Comparison of ENCODE assay signal across 9 mouse cellular contexts in the genomic region with DNA sequence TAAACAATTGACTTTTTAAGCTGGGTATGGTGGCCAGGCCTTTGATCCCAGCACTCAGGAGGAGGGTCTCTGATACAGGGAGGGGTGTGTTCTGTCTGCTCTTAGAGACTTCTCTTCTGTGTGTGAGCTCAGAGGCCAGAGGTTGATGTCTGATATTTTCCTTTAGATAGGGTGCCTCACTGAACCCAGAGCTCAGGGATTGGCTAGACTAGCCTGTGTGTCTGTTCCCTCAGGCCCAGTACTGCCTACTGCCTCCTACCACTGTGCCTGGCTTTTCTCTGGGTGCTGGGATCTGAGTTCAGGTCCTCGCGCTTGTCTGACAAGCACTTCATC. TPM values are rescaled to one million over a fixed set of nuclear protein-coding genes. Genes with fewer than 3 reads are reported as not detected.
DNase-seq lines count a peak whose midpoint lies in the region; ATAC-seq and TF ChIP-seq lines count a peak whose summit lies in the region.
"Had no signal": no experiment of that assay in that cellular context is flagged by ENCODE, and none has a peak within 500 bp of the region (broad histone marks: within the 10 kb centered on the region; RNA-seq: fewer than 3 reads in every experiment).

No protein-coding gene starts in this region.

- no peaks in the 10 kb centered on the region for H3K36me3 ChIP-seq in kidney, postnatal 0 days (ENCODE audit: insufficient read depth, low read length)
- no peaks in the 10 kb centered on the region for H3K36me3 ChIP-seq in intestine, embryonic 15.5 days
- H3K36me3 ChIP-seq in neural tube, embryonic 14.5 days (ENCODE audit: control insufficient read depth, insufficient read depth, low read length), result no peaks in the 10 kb centered on the region

- no peak overlapping the region for H3K27ac ChIP-seq in kidney, postnatal 0 days
- H3K27ac ChIP-seq in intestine, embryonic 15.5 days, result peak overlapping the region; percentile 55; the same call in 1 of the 2 replicates
- H3K27ac ChIP-seq in neural tube, embryonic 14.5 days (ENCODE audit: low read depth, low read length), result no peak overlapping the region

- H3K9ac ChIP-seq in kidney, postnatal 0 days (ENCODE audit: low read depth, low read length), result no peak overlapping the region
- H3K9ac ChIP-seq in intestine, embryonic 15.5 days, result no peak overlapping the region
- H3K9ac ChIP-seq in neural tube, embryonic 14.5 days (replicated peaks; ENCODE audit: low read depth, low read length), result no peak overlapping the region

- H3K4me2 ChIP-seq in kidney, postnatal 0 days (ENCODE audit: low read length), result peak overlapping the region; percentile 83; the same call in 1 of the 2 replicates
- peak overlapping the region; percentile 80; the same call in 1 of the 2 replicates for H3K4me2 ChIP-seq in intestine, embryonic 15.5 days (replicated peaks)
- H3K4me2 ChIP-seq in neural tube, embryonic 14.5 days (ENCODE audit: low read depth, low read length), result peak overlapping the region; percentile 23; the same call in 1 of the 2 replicates

- peak; percentile 33 for DNase-seq in cerebellum, adult 9-10 months
- DNase-seq in kidney, postnatal 0 days (ENCODE audit: low spot score), result no peak
- no peak for DNase-seq in kidney, postnatal 36 days
- DNase-seq in Muller cell, postnatal 12 days (ENCODE audit: inconsistent ontology term), result no peak
- no peak for DNase-seq in adrenal gland, postnatal 14 days
- DNase-seq: heart, adult 11 months had no signal

- no peak overlapping the region for H3K4me3 ChIP-seq in kidney, postnatal 0 days (replicated peaks; ENCODE audit: low read depth, low read length)
- H3K4me3 ChIP-seq in intestine, embryonic 15.5 days (replicated peaks), result 0 out of 2 replicates have a peak overlapping the region, but pooled peaks have one; percentile 18
- H3K4me3 ChIP-seq in neural tube, embryonic 14.5 days (ENCODE audit: low read depth, low read length), result no peak overlapping the region

- no peaks in the 10 kb centered on the region for H3K9me3 ChIP-seq in kidney, postnatal 0 days (replicated peaks; ENCODE audit: low read length)
- H3K9me3 ChIP-seq in intestine, embryonic 15.5 days, result no peaks in the 10 kb centered on the region
- H3K9me3 ChIP-seq in neural tube, embryonic 14.5 days (ENCODE audit: control insufficient read depth, low read length), result no peaks in the 10 kb centered on the region

- WGBS in kidney, postnatal 0 days, result 100% methylated on average over 2 of the region's 2 CpGs
- WGBS in intestine, embryonic 15.5 days, result 98% methylated on average over 2 of the region's 2 CpGs
- WGBS in neural tube, embryonic 14.5 days, result 97% methylated on average over 2 of the region's 2 CpGs

- no peak for ATAC-seq in cerebellum, adult (ENCODE audit: insufficient number of reproducible peaks, low FRiP score, low TSS enrichment)
- no peak for ATAC-seq in kidney, postnatal 0 days (replicated peaks; ENCODE audit: low FRiP score, low read depth)
- 0 out of 2 replicates have a peak, but pooled peaks have one; percentile 5 for ATAC-seq in intestine, embryonic 15.5 days
- no peak for ATAC-seq in neural tube, embryonic 14.5 days (ENCODE audit: low read depth)

- no peak for TF ChIP-seq CTCF in kidney, postnatal 0 days (IDR thresholded peaks at IDR 0.05; ENCODE audit: low read depth)

- H3K4me1 ChIP-seq in kidney, postnatal 0 days (replicated peaks; ENCODE audit: insufficient read depth, low read length), result 0 out of 2 replicates have a peak, but pooled peaks cover 2% of the 10 kb centered on the region
- H3K4me1 ChIP-seq in intestine, embryonic 15.5 days (replicated peaks), result peaks cover 16% of the 10 kb centered on the region
- peaks cover 16% of the 10 kb centered on the region for H3K4me1 ChIP-seq in neural tube, embryonic 14.5 days (ENCODE audit: control insufficient read depth, insufficient read depth, low read length)

- no peaks in the 10 kb centered on the region for H3K27me3 ChIP-seq in kidney, postnatal 0 days (ENCODE audit: insufficient read depth, low read length)
- H3K27me3 ChIP-seq in intestine, embryonic 15.5 days (replicated peaks), result no peaks in the 10 kb centered on the region
- H3K27me3 ChIP-seq in neural tube, embryonic 14.5 days (ENCODE audit: control insufficient read depth, insufficient read depth, low read length), result peaks cover 4% of the 10 kb centered on the region; the same call in 1 of the 2 replicates

RNA-seq across cellular contexts. Expression of gene Gclm, which starts 2.4 kb away (rescaled TPM):
- polyA plus RNA-seq in kidney, postnatal 0 days (2015; fragmentation: Nextera tagmentation; extraction: Ambion mirVana), result 238 and 242 TPM in 2 replicates
- polyA plus RNA-seq in intestine, embryonic 15.5 days (2015; fragmentation: Nextera tagmentation; extraction: Ambion mirVana), result 97.7 TPM in 2 replicates
- polyA plus RNA-seq in neural tube, embryonic 14.5 days (2014; fragmentation: Nextera tagmentation; extraction: Ambion mirVana), result 48.1 and 55.5 TPM in 2 replicates
- total RNA-seq in adrenal gland, postnatal 14 days (2021), result 60.8 and 92.3 TPM in 2 replicates

RNA-seq across cellular contexts. Expression of gene Dnttip2, which starts 26.5 kb away (rescaled TPM):
- polyA plus RNA-seq in kidney, postnatal 0 days (2015; fragmentation: Nextera tagmentation; extraction: Ambion mirVana), result 60.4 and 62.2 TPM in 2 replicates
- polyA plus RNA-seq in intestine, embryonic 15.5 days (2015; fragmentation: Nextera tagmentation; extraction: Ambion mirVana), result 68.3 and 77.4 TPM in 2 replicates
- polyA plus RNA-seq in neural tube, embryonic 14.5 days (2014; fragmentation: Nextera tagmentation; extraction: Ambion mirVana), result 48.2 and 54.3 TPM in 2 replicates
- 42.9 and 44.7 TPM in 2 replicates for total RNA-seq in adrenal gland, postnatal 14 days (2021)

RNA-seq across cellular contexts. Expression of gene Bcar3, which starts 46.2 kb away (rescaled TPM):
- polyA plus RNA-seq in kidney, postnatal 0 days (2015; fragmentation: Nextera tagmentation; extraction: Ambion mirVana), result 18.8 and 20.7 TPM in 2 replicates
- 21.5 and 23.4 TPM in 2 replicates for polyA plus RNA-seq in intestine, embryonic 15.5 days (2015; fragmentation: Nextera tagmentation; extraction: Ambion mirVana)
- polyA plus RNA-seq in neural tube, embryonic 14.5 days (2014; fragmentation: Nextera tagmentation; extraction: Ambion mirVana), result 4.4 and 6.3 TPM in 2 replicates
- total RNA-seq in adrenal gland, postnatal 14 days (2021), result 51.4 and 55.5 TPM in 2 replicates

Comparison
In these comparisons a context has a peak if more than half of its experiments do, and no peak if none do; other contexts are left out.
1. H3K4me2 ChIP-seq: peak in every context shown above with its lines; median percentile 83 in kidney, postnatal 0 days; 80 in intestine, embryonic 15.5 days; 23 in neural tube, embryonic 14.5 days.